Mouse (Mus musculus) hindbrain, embryonic 10.5 days (tissue): Measurements from ENCODE around the gene Adnp. TPM values are rescaled to one million over a fixed set of nuclear protein-coding genes. Genes with fewer than 3 reads are reported as not detected.

Experiments used
- DNase-seq: peaks from one replicate; pipeline ENCODE4 v3.0.0-alpha.2; 2017; ENCODE audit warnings: low spot score
- H3K27ac ChIP-seq: fragments of 300-500 bp; sonication (generic); 2 replicates; pipeline ENCODE4 v1.5.1; 2016; ENCODE audit warnings: mild to moderate bottlenecking, moderate library complexity
- H3K27me3 ChIP-seq: fragments of 300-500 bp; sonication (generic); 2 replicates; pipeline ENCODE4 v1.6.1; 2016; ENCODE audit warnings: mild to moderate bottlenecking; ENCODE audit not compliant: poor library complexity, insufficient read depth, severe bottlenecking
- H3K36me3 ChIP-seq: fragments of 300-500 bp; sonication (generic); 2 replicates; pipeline ENCODE4 v1.6.1; 2016; ENCODE audit warnings: mild to moderate bottlenecking, moderate library complexity
- H3K4me1 ChIP-seq: fragments of 300-500 bp; sonication (generic); replicated peaks from 2 replicates; pipeline ENCODE4 v1.6.1; 2016; ENCODE audit warnings: mild to moderate bottlenecking
- H3K4me3 ChIP-seq: fragments of 300-500 bp; sonication (generic); 2 replicates; pipeline ENCODE4 v1.5.1; 2016; ENCODE audit warnings: mild to moderate bottlenecking, moderate library complexity
- H3K9me3 ChIP-seq: fragments of 300-500 bp; sonication (generic); 2 replicates; pipeline ENCODE4 v1.6.1; 2016; ENCODE audit warnings: mild to moderate bottlenecking, moderate library complexity
- WGBS: fragments of 180-500 bp; shearing (Covaris S2); methylation state at CpG from one replicate; pipeline ENCODE4 v1.1.7; 2016; 5-methylcytosine and 5-hydroxymethylcytosine counted together
- polyA plus RNA-seq: library from polyadenylated mRNA; unstranded; fragments of >200 nt; fragmentation: Nextera tagmentation; extraction: Ambion mirVana; gene quantifications from 2 replicates; pipeline ENCODE4 v1.2.1, GENCODE M21; 2016

Adnp gene
- polyA plus RNA-seq, 1 experiment from 2014 or later, result 2.3 TPM

GRCm38 (mm10) chr2:168231471-168231829 is 24.5 kb upstream of the Adnp start:
- H3K4me3 ChIP-seq, result peak overlapping the region; percentile 100
- peak overlapping the region; percentile 98 for H3K27ac ChIP-seq
- 65% methylated on average over 33 of the region's 33 CpGs for WGBS
- no peaks in the 10 kb centered on the region for H3K27me3 ChIP-seq
- H3K36me3 ChIP-seq, result peaks cover 50% of the 10 kb centered on the region
- no peaks in the 10 kb centered on the region for H3K9me3 ChIP-seq
- H3K4me1 ChIP-seq, result peaks cover 37% of the 10 kb centered on the region
- DNase-seq, result no peak

GRCm38 (mm10) chr2:168230773-168231470 is 24.0 kb upstream of the Adnp start:
- 3% methylated on average over 105 of the region's 105 CpGs for WGBS
- H3K9me3 ChIP-seq, result no peaks in the 10 kb centered on the region
- peak; percentile 16 for DNase-seq
- peak overlapping the region; percentile 98 for H3K27ac ChIP-seq
- peaks cover 55% of the 10 kb centered on the region for H3K36me3 ChIP-seq
- peaks cover 37% of the 10 kb centered on the region for H3K4me1 ChIP-seq
- H3K4me3 ChIP-seq, result peak overlapping the region; percentile 100
- H3K27me3 ChIP-seq, result no peaks in the 10 kb centered on the region

- Histone ChIP-seq H3K36me3 (peaks cover 60% of the 10 kb centered on the region), H3K4me1 (peaks cover 37% of the 10 kb centered on the region), H3K9me3 (no peaks in the 10 kb centered on the region), H3K27me3 (no peaks in the 10 kb centered on the region), H3K27ac (peak within 1 kb of the TSS; percentile 98), H3K4me3 (peak within 1 kb of the TSS; percentile 100)
- peak; percentile 92 for DNase-seq
- WGBS, result under 1% methylated on average over 73 of the region's 73 CpGs
These were observed 23.3 kb upstream of the Adnp start, which contains the start of the genes Gm20716, Dpm1 and Mocs3 for GRCm38 (mm10) chr2:168230026-168230728. Gm20716 (minus strand) TSS chr2:168230364. Dpm1 (minus strand) TSS chr2:168230591. Mocs3 (plus strand) TSS chr2:168230622.

- peak overlapping the region; percentile 98 for H3K27ac ChIP-seq
- H3K36me3 ChIP-seq, result peaks cover 60% of the 10 kb centered on the region
- DNase-seq, result peak; percentile 18
- 21% methylated on average over 41 of the region's 41 CpGs for WGBS
- H3K9me3 ChIP-seq, result no peaks in the 10 kb centered on the region
- H3K4me3 ChIP-seq, result peak overlapping the region; percentile 100
- H3K27me3 ChIP-seq, result no peaks in the 10 kb centered on the region
- peaks cover 37% of the 10 kb centered on the region for H3K4me1 ChIP-seq
These were observed 22.5 kb upstream of the Adnp start for GRCm38 (mm10) chr2:168229116-168230025.

- Histone ChIP-seq H3K27ac (no peak overlapping the region), H3K27me3 (no peaks in the 10 kb centered on the region), H3K9me3 (no peaks in the 10 kb centered on the region), H3K4me3 (no peak overlapping the region), H3K4me1 (peaks cover 5% of the 10 kb centered on the region), H3K36me3 (peaks cover 87% of the 10 kb centered on the region)
- no peak for DNase-seq
- 84% methylated on average over 6 of the region's 6 CpGs for WGBS
These were observed 16.4 kb upstream of the Adnp start for GRCm38 (mm10) chr2:168223326-168223725.

GRCm38 (mm10) chr2:168213788-168214397 is 7.0 kb upstream of the Adnp start:
- Histone ChIP-seq H3K4me1 (no peaks in the 10 kb centered on the region), H3K27me3 (no peaks in the 10 kb centered on the region), H3K4me3 (no peak overlapping the region), H3K9me3 (no peaks in the 10 kb centered on the region), H3K36me3 (peaks cover 98% of the 10 kb centered on the region), H3K27ac (no peak overlapping the region)
- DNase-seq, result no peak
- WGBS, result 55% methylated on average over 5 of the region's 5 CpGs

- H3K36me3 ChIP-seq, result peaks cover 72% of the 10 kb centered on the region
- 94% methylated on average over 3 of the region's 3 CpGs for WGBS
- no peak for DNase-seq
These were observed 971 bp upstream of the Adnp start for GRCm38 (mm10) chr2:168207883-168208282.

GRCm38 (mm10) chr2:168205681-168206631 is 956 bp downstream of the Adnp start:
- Histone ChIP-seq H3K27me3 (no peaks in the 10 kb centered on the region), H3K4me3 (peak overlapping the region; percentile 99), H3K9me3 (no peaks in the 10 kb centered on the region), H3K4me1 (peaks cover 29% of the 10 kb centered on the region), H3K27ac (peak overlapping the region; percentile 100), H3K36me3 (peaks cover 69% of the 10 kb centered on the region)
- under 1% methylated on average over 49 of the region's 49 CpGs for WGBS
- peak; percentile 46 for DNase-seq

More at GRCm38 (mm10) chr2:168207883-168208282, 971 bp upstream of the Adnp start:
- H3K9me3 ChIP-seq, result no peaks in the 10 kb centered on the region
- peaks cover 26% of the 10 kb centered on the region for H3K4me1 ChIP-seq
- no peak overlapping the region for H3K4me3 ChIP-seq
- peak overlapping the region; percentile 100 for H3K27ac ChIP-seq
- H3K27me3 ChIP-seq, result no peaks in the 10 kb centered on the region

GRCm38 (mm10) chr2:168205265-168205664 is 1.6 kb downstream of the Adnp start:
- Histone ChIP-seq H3K4me1 (peaks cover 36% of the 10 kb centered on the region), H3K36me3 (peaks cover 69% of the 10 kb centered on the region)
- 6% methylated on average over 6 of the region's 6 CpGs for WGBS

GRCm38 (mm10) chr2:168204476-168204999 is 2.4 kb downstream of the Adnp start:
- Histone ChIP-seq H3K4me3 (peak overlapping the region; percentile 99), H3K27ac (no peak overlapping the region), H3K27me3 (no peaks in the 10 kb centered on the region), H3K4me1 (peaks cover 41% of the 10 kb centered on the region), H3K36me3 (peaks cover 67% of the 10 kb centered on the region), H3K9me3 (no peaks in the 10 kb centered on the region)
- 94% methylated on average over 8 of the region's 8 CpGs for WGBS
- DNase-seq, result no peak

More at GRCm38 (mm10) chr2:168205265-168205664, 1.6 kb downstream of the Adnp start:
- no peaks in the 10 kb centered on the region for H3K27me3 ChIP-seq
- DNase-seq, result peak; percentile 90
- no peaks in the 10 kb centered on the region for H3K9me3 ChIP-seq
- H3K27ac ChIP-seq, result peak overlapping the region; percentile 100
- H3K4me3 ChIP-seq, result peak overlapping the region; percentile 99

- no peaks in the 10 kb centered on the region for H3K27me3 ChIP-seq
- H3K9me3 ChIP-seq, result no peaks in the 10 kb centered on the region
- peaks cover 53% of the 10 kb centered on the region for H3K4me1 ChIP-seq
- 89% methylated on average over 5 of the region's 5 CpGs for WGBS
- no peak overlapping the region for H3K27ac ChIP-seq
- H3K4me3 ChIP-seq, result no peak overlapping the region
- DNase-seq, result no peak
- peaks cover 92% of the 10 kb centered on the region for H3K36me3 ChIP-seq
These were observed 6.8 kb downstream of the Adnp start for GRCm38 (mm10) chr2:168200014-168200691.
